Mouse (Mus musculus): ENCODE data around the gene Fut8. TPM values are rescaled to one million over a fixed set of nuclear protein-coding genes. Genes with fewer than 3 reads are reported as not detected.
A peak's percentile ranks its signal among the peaks of the same experiment; 100 is the strongest.

Fut8 gene
- 49.6 and 53.5 TPM in 2 replicates for polyA plus RNA-seq (2015; fragmentation: Nextera tagmentation; extraction: Ambion mirVana)

DNA sequence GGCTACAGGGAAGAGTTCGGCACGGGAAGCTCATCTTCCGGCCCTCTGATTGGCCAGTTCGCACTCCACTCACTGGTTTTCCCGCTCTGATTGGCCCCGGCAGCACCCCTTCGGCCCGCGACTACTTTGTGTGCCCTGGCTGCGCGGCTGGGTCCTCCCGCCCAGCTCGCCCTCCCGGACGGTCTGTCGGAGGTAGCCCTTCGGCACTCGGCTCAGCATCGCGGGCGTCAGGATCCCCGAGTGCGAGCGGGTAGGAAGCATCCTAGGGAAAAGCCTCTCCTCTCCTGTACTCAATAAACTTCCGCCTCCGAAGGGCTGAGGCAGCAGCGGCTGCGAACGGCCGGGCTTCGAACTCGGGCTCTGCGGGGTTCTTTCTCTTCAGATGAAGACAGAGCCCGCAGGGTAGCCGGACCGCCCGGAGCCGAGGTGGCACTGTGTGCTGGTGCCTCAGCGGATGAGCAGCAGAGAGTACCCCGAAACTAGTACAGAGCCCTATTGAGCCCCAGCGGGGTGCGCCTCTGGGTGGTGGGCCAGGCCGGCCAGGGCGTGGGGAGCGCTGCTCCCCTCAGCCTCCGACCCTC, at the start of gene Fut8:
TSS of gene Fut8 (plus strand) at position 176 of the 581 bp plus-strand sequence.
- Histone ChIP-seq H3K36me3 (no peaks in the 10 kb centered on the region), H3K9me3 (no peaks in the 10 kb centered on the region), H3K4me1 (replicated peaks) (peaks cover 13% of the 10 kb centered on the region), H3K27me3 (no peaks in the 10 kb centered on the region), H3K4me2 (peak within 1 kb of the TSS; percentile 83), H3K27ac (replicated peaks) (peak within 1 kb of the TSS; percentile 96), H3K4me3 (peak within 1 kb of the TSS; percentile 76), H3K9ac (peak within 1 kb of the TSS; percentile 90)
- under 1% methylated on average over 46 of the region's 46 CpGs for WGBS
- peak; percentile 82 for ATAC-seq (ENCODE audit: low read depth)

DNA sequence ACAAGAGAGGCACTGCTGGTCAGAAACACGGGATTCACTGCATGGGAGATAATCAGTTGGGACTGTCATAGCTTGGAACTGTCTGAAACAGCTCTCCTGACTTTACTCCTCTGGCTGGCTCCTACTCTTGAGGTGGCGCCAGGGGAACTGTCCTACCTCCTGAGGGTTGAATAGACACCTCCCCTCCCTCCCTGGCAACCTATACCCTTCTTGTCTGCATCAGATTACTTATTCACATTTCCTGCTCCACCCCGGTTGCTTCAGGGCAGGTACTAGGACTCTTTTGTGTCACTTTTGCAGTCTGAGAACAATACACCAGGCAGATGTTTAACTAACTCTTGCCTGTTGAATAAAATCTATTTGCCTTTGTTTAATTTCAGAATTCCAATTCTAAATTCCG, 48.8 kb upstream of the Fut8 start:
- WGBS, result 69% methylated on average over 4 of the region's 4 CpGs
- no peak overlapping the region for H3K4me3 ChIP-seq

DNA sequence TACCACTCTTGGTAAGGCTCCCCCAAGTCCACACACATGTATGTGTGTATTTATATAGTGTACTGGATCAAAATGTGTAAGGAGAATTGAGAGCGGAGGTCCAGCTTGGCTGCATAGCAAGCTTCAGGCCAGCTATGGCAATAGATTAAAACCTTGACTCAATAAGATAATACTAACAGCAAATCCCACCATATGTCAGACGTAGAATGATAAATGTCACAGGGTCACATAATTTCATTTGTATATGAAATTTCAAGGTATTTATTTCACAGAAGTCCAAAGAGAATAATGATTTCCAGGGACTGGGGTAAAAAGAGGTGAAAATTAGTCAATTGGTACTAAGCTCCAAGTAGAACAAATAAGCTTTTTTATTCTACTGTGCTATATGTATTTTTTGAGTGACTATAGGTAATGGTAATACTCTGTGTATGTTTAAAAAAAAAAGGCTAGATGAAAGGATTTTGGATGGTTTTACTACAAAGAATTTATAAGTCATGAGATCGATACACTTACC, 47.9 kb upstream of the Fut8 start:
- Histone ChIP-seq H3K4me3 (no peak overlapping the region), H3K9me3 (no peaks in the 10 kb centered on the region), H3K4me1 (replicated peaks) (no peaks in the 10 kb centered on the region), H3K4me2 (no peak overlapping the region), H3K27ac (replicated peaks) (no peak overlapping the region), H3K36me3 (no peaks in the 10 kb centered on the region), H3K27me3 (no peaks in the 10 kb centered on the region), H3K9ac (no peak overlapping the region)
- 94% methylated on average over 3 of the region's 3 CpGs for WGBS
- ATAC-seq (ENCODE audit: low read depth), result no peak

More for the DNA sequence above, 48.8 kb upstream of the Fut8 start:
- Histone ChIP-seq H3K27me3 (no peaks in the 10 kb centered on the region), H3K9ac (no peak overlapping the region), H3K9me3 (no peaks in the 10 kb centered on the region), H3K36me3 (no peaks in the 10 kb centered on the region), H3K4me2 (no peak overlapping the region), H3K4me1 (replicated peaks) (no peaks in the 10 kb centered on the region), H3K27ac (replicated peaks) (no peak overlapping the region)
- ATAC-seq (ENCODE audit: low read depth), result no peak

DNA sequence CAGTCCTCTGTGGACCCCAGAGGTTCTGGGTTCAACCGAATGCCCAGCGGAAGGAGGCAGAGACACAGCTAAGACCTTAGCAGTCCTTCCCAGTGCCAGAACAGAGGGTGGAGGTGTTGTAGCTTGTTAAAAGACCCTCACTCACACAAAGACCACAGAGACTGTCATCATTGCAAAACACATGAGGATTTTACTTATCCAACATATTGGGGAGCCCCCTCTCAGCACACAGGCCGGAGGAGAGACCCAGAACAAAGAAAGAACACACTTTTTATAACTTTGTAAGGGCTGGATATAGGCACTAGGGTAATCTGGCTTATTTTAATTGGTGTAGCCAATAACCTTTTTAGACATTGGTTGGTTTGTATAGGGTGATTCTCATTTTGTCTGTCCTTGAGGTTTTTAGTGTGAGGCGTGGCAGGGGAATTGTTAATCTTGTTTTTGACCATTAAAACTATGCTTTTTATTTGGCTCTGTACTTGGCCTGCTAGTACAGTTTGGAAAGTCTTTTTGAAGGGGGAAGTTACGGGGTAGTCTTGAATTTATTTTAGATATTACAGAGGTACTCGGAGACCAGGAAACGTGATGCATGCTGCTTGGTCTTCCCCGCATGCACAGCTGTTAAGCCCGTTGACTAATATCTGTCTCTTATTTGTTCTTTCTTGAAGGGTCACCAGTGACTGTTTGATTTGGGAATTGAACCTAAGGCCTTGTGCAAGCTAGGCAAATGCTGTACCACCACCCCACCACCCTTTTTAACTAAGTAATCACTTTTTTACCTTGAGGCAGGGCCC, 46.2 kb upstream of the Fut8 start:
- Histone ChIP-seq H3K27me3 (no peaks in the 10 kb centered on the region), H3K4me3 (no peak overlapping the region), H3K4me2 (no peak overlapping the region), H3K27ac (replicated peaks) (no peak overlapping the region), H3K9me3 (peaks cover 4% of the 10 kb centered on the region; the same call in 1 of the 2 replicates), H3K36me3 (no peaks in the 10 kb centered on the region), H3K9ac (no peak overlapping the region), H3K4me1 (replicated peaks) (no peaks in the 10 kb centered on the region)
- ATAC-seq (ENCODE audit: low read depth), result no peak
- 90% methylated on average over 9 of the region's 9 CpGs for WGBS

DNA sequence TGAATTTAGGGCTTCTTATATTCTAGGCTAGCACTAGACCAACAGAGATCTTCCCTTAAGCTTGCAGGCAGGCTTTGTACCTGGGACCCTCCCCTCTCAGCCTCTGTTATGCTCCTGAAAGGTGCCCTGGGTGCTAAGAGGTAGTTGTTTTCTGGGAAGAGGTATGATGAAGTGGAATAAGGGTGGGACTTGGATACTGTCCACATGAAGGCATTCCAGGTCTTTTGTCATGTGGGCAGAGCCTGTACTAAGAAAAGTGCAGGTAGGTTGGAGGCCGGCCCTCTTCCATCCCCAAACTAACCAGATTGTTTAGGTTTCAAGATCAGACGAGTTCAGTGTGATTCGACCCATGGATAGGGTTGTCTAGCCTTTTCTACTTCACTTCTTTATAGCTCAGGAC, 45.2 kb upstream of the Fut8 start:
- Histone ChIP-seq H3K9ac (no peak overlapping the region), H3K4me2 (no peak overlapping the region), H3K27me3 (no peaks in the 10 kb centered on the region), H3K27ac (replicated peaks) (no peak overlapping the region), H3K4me3 (no peak overlapping the region), H3K9me3 (peaks cover 4% of the 10 kb centered on the region; the same call in 1 of the 2 replicates), H3K4me1 (replicated peaks) (no peaks in the 10 kb centered on the region), H3K36me3 (no peaks in the 10 kb centered on the region)
- ATAC-seq (ENCODE audit: low read depth), result no peak
- WGBS, result 94% methylated on average over 3 of the region's 3 CpGs

DNA sequence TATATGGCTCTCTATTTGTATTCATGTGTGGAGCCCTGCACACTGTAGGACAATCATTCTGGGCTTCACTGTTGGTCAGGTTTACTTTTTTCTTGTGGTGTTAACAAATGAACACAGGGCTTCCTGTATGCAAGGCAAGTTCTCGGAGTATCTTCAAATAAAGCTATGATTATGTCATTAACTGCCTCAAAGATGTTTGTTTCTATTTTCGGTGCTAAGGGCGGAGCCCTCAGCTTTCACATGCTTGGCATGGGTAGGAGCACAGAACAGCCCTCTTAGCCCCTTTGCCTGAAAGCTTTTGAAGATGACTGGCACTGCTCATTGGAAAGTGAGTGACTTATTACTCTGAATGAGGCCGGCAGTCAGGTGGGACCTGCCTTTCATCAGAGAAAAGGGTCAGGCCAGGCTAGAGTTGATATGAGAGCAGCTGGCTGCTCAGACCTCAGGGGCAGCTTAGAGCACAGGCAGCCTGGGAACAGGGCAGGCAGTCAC, 44.7 kb upstream of the Fut8 start:
- no peaks in the 10 kb centered on the region for H3K36me3 ChIP-seq
- no peak overlapping the region for H3K9ac ChIP-seq
- WGBS, result 85% methylated on average over 4 of the region's 4 CpGs
- H3K27ac ChIP-seq (replicated peaks), result no peak overlapping the region
- H3K27me3 ChIP-seq, result no peaks in the 10 kb centered on the region
- no peak for ATAC-seq (ENCODE audit: low read depth)
- H3K9me3 ChIP-seq, result peaks cover 4% of the 10 kb centered on the region; the same call in 1 of the 2 replicates
- H3K4me2 ChIP-seq, result no peak overlapping the region
- no peak overlapping the region for H3K4me3 ChIP-seq
- no peaks in the 10 kb centered on the region for H3K4me1 ChIP-seq (replicated peaks)

DNA sequence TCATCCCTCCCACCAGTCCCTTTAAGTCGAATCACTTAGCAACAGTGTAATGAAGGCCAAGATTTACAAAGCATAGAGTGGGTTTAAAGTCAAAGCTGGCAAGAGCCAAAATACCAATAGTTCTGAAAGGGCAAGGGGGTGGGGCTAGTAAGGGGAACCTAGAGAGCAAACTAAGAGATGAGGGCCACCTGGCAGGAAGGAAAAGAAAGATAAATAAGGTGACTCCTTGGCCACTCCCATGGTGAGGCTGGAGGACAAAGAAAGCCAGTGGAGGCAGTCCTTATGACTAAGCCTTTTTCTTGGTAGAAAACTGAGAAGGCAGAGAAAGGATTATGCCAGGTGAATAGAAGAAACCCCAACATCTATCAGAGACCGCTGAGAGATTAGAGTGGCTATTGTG, 42.9 kb upstream of the Fut8 start:
- Histone ChIP-seq H3K9ac (no peak overlapping the region), H3K27me3 (no peaks in the 10 kb centered on the region), H3K4me2 (no peak overlapping the region), H3K4me3 (no peak overlapping the region), H3K4me1 (replicated peaks) (no peaks in the 10 kb centered on the region), H3K9me3 (peaks cover 4% of the 10 kb centered on the region; the same call in 1 of the 2 replicates), H3K27ac (replicated peaks) (no peak overlapping the region), H3K36me3 (no peaks in the 10 kb centered on the region)
- 76% methylated on average over 2 of the region's 2 CpGs for WGBS
- no peak for ATAC-seq (ENCODE audit: low read depth)

DNA sequence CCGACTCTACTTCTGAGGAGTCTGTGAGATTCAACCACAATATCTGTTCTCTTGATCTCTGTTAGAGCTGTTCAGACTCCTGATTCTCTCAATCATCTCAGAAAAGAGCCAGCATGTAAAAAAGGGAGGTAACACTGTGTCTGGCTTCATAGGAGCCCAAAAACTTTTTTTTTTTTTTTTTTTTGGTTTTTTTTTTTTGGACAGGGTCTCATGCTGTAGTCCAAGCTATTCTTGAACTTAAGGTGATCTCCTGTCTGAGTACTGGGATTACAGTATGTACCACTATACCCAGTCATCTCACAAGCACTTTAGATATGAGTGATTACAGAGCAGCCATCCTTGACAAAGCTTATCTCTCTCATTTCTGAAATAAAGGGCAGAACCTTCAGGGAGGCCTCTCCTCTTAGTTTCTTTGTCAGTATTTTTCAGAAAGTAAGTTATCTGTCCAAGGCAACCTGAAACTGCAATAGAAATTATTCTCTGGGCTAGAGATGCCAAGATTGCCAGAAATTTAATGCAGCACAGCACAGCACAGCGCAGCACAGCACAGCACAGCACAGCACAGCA, 41.3 kb upstream of the Fut8 start:
- Histone ChIP-seq H3K4me2 (no peak overlapping the region), H3K4me3 (no peak overlapping the region), H3K9ac (no peak overlapping the region), H3K27me3 (no peaks in the 10 kb centered on the region), H3K27ac (replicated peaks) (no peak overlapping the region), H3K36me3 (no peaks in the 10 kb centered on the region), H3K9me3 (peaks cover 4% of the 10 kb centered on the region; the same call in 1 of the 2 replicates), H3K4me1 (replicated peaks) (no peaks in the 10 kb centered on the region)
- 98% methylated on average over 2 of the region's 2 CpGs for WGBS
- ATAC-seq (ENCODE audit: low read depth), result no peak

DNA sequence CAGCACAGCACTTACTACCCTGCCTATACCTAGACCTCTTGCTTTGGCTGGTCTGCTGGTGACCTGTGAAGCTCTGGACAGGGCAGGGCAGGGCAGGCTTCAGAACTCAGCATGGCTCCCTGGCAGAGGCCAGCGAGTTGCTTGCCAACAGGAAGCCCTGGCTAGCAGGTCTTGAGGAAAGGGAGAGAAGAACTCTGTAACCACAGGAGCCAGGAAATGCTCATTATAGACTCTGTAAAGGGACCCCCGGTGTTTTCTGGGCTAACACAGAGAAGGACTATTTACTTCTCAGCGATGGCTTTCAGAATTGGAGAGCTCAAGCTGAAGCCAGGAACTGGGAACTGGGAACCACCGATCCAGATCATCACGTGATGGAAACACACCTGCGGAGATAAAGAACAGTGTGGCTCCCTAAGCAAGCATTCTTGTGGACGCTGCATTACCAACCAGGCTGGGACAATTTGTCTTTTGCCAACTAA, 40.8 kb upstream of the Fut8 start:
- 68% methylated on average over 7 of the region's 7 CpGs for WGBS
- H3K9me3 ChIP-seq, result peaks cover 4% of the 10 kb centered on the region; the same call in 1 of the 2 replicates
- ATAC-seq (ENCODE audit: low read depth), result no peak
- no peaks in the 10 kb centered on the region for H3K27me3 ChIP-seq
- H3K36me3 ChIP-seq, result no peaks in the 10 kb centered on the region
- no peak overlapping the region for H3K27ac ChIP-seq (replicated peaks)
- no peaks in the 10 kb centered on the region for H3K4me1 ChIP-seq (replicated peaks)
- H3K9ac ChIP-seq, result no peak overlapping the region
- H3K4me3 ChIP-seq, result no peak overlapping the region
- H3K4me2 ChIP-seq, result no peak overlapping the region

DNA sequence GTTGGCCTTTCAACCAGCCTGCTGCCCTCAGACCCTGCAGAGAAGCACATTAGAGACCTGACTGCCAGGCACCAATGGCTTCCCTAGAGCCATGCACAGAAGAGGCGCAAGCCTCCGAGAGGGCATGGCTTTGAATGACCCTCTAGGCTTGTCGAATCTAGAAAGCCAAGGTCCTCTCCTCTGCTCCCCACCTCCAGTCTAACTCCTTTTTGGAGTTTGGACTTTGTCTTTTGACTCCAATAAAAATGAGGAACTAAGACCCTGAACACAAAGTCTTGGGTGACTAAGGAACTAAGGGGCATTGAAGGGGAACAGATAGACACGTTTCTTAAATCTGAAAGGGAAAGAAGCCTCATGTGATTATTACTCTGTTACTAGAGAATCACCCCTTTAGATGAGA, 39.7 kb upstream of the Fut8 start:
- Histone ChIP-seq H3K27ac (replicated peaks) (no peak overlapping the region), H3K36me3 (no peaks in the 10 kb centered on the region), H3K9me3 (peaks cover 4% of the 10 kb centered on the region; the same call in 1 of the 2 replicates), H3K27me3 (no peaks in the 10 kb centered on the region), H3K4me3 (no peak overlapping the region), H3K9ac (no peak overlapping the region), H3K4me1 (replicated peaks) (no peaks in the 10 kb centered on the region), H3K4me2 (no peak overlapping the region)
- ATAC-seq (ENCODE audit: low read depth), result no peak
- WGBS, result 87% methylated on average over 4 of the region's 4 CpGs

DNA sequence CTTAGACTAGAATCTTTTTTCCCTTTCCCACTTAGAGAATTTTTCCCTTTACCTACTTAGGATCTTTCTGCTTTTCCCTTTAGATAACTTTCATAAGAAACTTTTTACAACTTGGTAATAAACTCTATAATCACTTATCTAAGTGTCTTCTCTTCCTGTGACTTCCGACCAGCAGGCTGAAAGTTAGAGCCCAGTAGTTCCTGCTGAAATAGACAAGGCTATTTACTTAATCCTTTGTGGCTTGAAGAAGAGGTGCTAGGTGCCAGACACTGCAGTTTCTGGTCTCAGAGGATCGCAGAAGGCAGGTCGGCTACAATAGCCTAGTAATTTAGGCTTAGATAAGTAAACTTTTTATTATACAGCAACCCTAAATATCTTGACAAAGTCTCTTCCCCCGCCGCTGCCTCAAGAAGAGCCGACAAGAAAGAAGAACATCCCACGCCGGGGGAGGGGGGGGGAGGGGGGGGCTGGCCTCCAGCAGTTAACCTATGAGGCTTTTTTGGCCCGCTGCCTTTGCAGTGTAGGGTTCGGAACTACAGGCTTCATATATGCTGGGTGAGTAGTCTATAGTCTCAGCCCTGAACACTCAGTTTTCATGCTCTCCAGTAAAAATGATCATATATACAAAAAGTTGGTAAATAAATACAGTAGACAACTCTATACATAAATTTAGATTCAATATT, 36.3 kb upstream of the Fut8 start:
- H3K9me3 ChIP-seq, result no peaks in the 10 kb centered on the region
- no peaks in the 10 kb centered on the region for H3K4me1 ChIP-seq (replicated peaks)
- H3K9ac ChIP-seq, result no peak overlapping the region
- no peaks in the 10 kb centered on the region for H3K27me3 ChIP-seq
- H3K4me2 ChIP-seq, result no peak overlapping the region
- no peak overlapping the region for H3K4me3 ChIP-seq
- WGBS, result 46% methylated on average over 10 of the region's 10 CpGs
- H3K27ac ChIP-seq (replicated peaks), result no peak overlapping the region
- no peak for ATAC-seq (ENCODE audit: low read depth)
- no peaks in the 10 kb centered on the region for H3K36me3 ChIP-seq

Data from neural tube, embryonic 13.5 days (tissue).